Mouse (Mus musculus): ENCODE measurements around the gene Thbd. TPM values are rescaled to one million over a fixed set of nuclear protein-coding genes. Genes with fewer than 3 reads are reported as not detected.

The Thbd gene
- polyA plus RNA-seq, 1 experiment from 2014 or later, result 21.7 TPM

Other genes with a start within 250 kb of the Thbd start
- 2.9 and 3.1 TPM in 2 replicates for gene Sstr4, start 12.8 kb downstream of the Thbd start, polyA plus RNA-seq (2015; fragmentation: Nextera tagmentation; extraction: Ambion mirVana)
- gene Cd93, start 35.4 kb upstream of the Thbd start, polyA plus RNA-seq (2015; fragmentation: Nextera tagmentation; extraction: Ambion mirVana), result 11.4 and 11.8 TPM in 2 replicates

Measured in embryonic facial prominence, embryonic 15.5 days (tissue).